In genomic region chr7:98958172-98958571, GRCm38 (mm10) we compare ENCODE assay signal across 12 mouse cellular contexts.
DNase-seq lines count a peak whose midpoint lies in the region; ATAC-seq lines count a peak whose summit lies in the region.
"Had no signal": no experiment of that assay in that cellular context is flagged by ENCODE, and none has a peak within 500 bp of the region (broad histone marks: within the 10 kb centered on the region; RNA-seq: fewer than 3 reads in every experiment).

No protein-coding gene starts in this region.

- H3K36me3 ChIP-seq in heart, embryonic 15.5 days, result no peaks in the 10 kb centered on the region
- no peaks in the 10 kb centered on the region for H3K36me3 ChIP-seq in midbrain, embryonic 10.5 days
- H3K36me3 ChIP-seq in midbrain, embryonic 14.5 days (ENCODE audit: control insufficient read depth, insufficient read depth, low read length), result no peaks in the 10 kb centered on the region
- no peaks in the 10 kb centered on the region for H3K36me3 ChIP-seq in embryonic facial prominence, embryonic 12.5 days
- H3K36me3 ChIP-seq in neural tube, embryonic 11.5 days (ENCODE audit: control insufficient read depth, insufficient read depth, low read length), result no peaks in the 10 kb centered on the region

- 31% methylated on average over 11 of the region's 11 CpGs for WGBS in heart, embryonic 15.5 days
- 15% methylated on average over 11 of the region's 11 CpGs for WGBS in midbrain, embryonic 10.5 days
- WGBS in midbrain, embryonic 14.5 days, result 12% methylated on average over 11 of the region's 11 CpGs
- 2% methylated on average over 11 of the region's 11 CpGs for WGBS in embryonic facial prominence, embryonic 12.5 days
- 22% methylated on average over 11 of the region's 11 CpGs for WGBS in neural tube, embryonic 11.5 days

- no peak overlapping the region for H3K4me2 ChIP-seq in heart, embryonic 15.5 days
- H3K4me2 ChIP-seq in midbrain, embryonic 14.5 days (ENCODE audit: low read length), result no peak overlapping the region
- peak overlapping the region; percentile 32 for H3K4me2 ChIP-seq in embryonic facial prominence, embryonic 12.5 days (replicated peaks)
- no peak overlapping the region for H3K4me2 ChIP-seq in neural tube, embryonic 11.5 days (ENCODE audit: low read depth)

- no peak for ATAC-seq in heart, embryonic 15.5 days (replicated peaks; ENCODE audit: insufficient number of reproducible peaks, insufficient read depth, low FRiP score, low read depth)
- ATAC-seq in midbrain, embryonic 14.5 days (ENCODE audit: low FRiP score, low TSS enrichment), result no peak
- ATAC-seq in embryonic facial prominence, embryonic 12.5 days (ENCODE audit: insufficient number of reproducible peaks, insufficient read depth, low FRiP score, low TSS enrichment), result peak; percentile 48; the same call in 1 of the 2 replicates
- ATAC-seq in neural tube, embryonic 11.5 days (ENCODE audit: insufficient read depth, low FRiP score, low TSS enrichment), result no peak
- ATAC-seq in erythroblast, adult 5-6 weeks (replicated peaks; ENCODE audit: low FRiP score, poor library complexity, severe bottlenecking), result no peak
- ATAC-seq: midbrain, embryonic 16.5 days had no signal

- H3K9me3 ChIP-seq in heart, embryonic 15.5 days (replicated peaks), result no peaks in the 10 kb centered on the region
- H3K9me3 ChIP-seq in midbrain, embryonic 10.5 days (replicated peaks), result no peaks in the 10 kb centered on the region
- no peaks in the 10 kb centered on the region for H3K9me3 ChIP-seq in midbrain, embryonic 14.5 days (ENCODE audit: control insufficient read depth, low read length)
- H3K9me3 ChIP-seq in embryonic facial prominence, embryonic 12.5 days, result no peaks in the 10 kb centered on the region
- H3K9me3 ChIP-seq in neural tube, embryonic 11.5 days (ENCODE audit: control insufficient read depth, low read length), result no peaks in the 10 kb centered on the region

- 0 out of 2 replicates have a peak overlapping the region, but pooled peaks have one; percentile 20 for H3K27ac ChIP-seq in heart, embryonic 15.5 days
- H3K27ac ChIP-seq in midbrain, embryonic 10.5 days (replicated peaks), result peak overlapping the region; percentile 33; the same call in 1 of the 2 replicates
- no peak overlapping the region for H3K27ac ChIP-seq in midbrain, embryonic 14.5 days (replicated peaks; ENCODE audit: low read depth, low read length)
- H3K27ac ChIP-seq in embryonic facial prominence, embryonic 12.5 days, result peak overlapping the region; percentile 77
- 0 out of 2 replicates have a peak overlapping the region, but pooled peaks have one; percentile 14 for H3K27ac ChIP-seq in neural tube, embryonic 11.5 days (ENCODE audit: low read depth, low read length)

- no peak overlapping the region for H3K4me3 ChIP-seq in heart, embryonic 15.5 days
- no peak overlapping the region for H3K4me3 ChIP-seq in midbrain, embryonic 10.5 days
- H3K4me3 ChIP-seq in midbrain, embryonic 14.5 days (replicated peaks; ENCODE audit: low read depth, low read length), result no peak overlapping the region
- H3K4me3 ChIP-seq in embryonic facial prominence, embryonic 12.5 days, result no peak overlapping the region
- H3K4me3 ChIP-seq in neural tube, embryonic 11.5 days (ENCODE audit: low read depth, low read length), result no peak overlapping the region

- DNase-seq in heart, adult 8-10 months (ENCODE audit: low spot score), result no peak
- DNase-seq in midbrain, embryonic 10.5 days (ENCODE audit: low spot score), result no peak
- no peak for DNase-seq in midbrain, embryonic 14.5 days
- DNase-seq in neural tube, embryonic 11.5 days (ENCODE audit: low spot score), result no peak
- no peak for DNase-seq in spleen, postnatal 10 days (ENCODE audit: low spot score in 2 of 2)
- DNase-seq: adrenal gland, postnatal 14 days; left cerebral cortex, postnatal 4 days; right cerebral cortex, postnatal 14 days had no signal

- H3K27me3 ChIP-seq in heart, embryonic 15.5 days, result no peaks in the 10 kb centered on the region
- no peaks in the 10 kb centered on the region for H3K27me3 ChIP-seq in midbrain, embryonic 10.5 days (ENCODE audit: low read depth, poor library complexity, severe bottlenecking)
- no peaks in the 10 kb centered on the region for H3K27me3 ChIP-seq in midbrain, embryonic 14.5 days (ENCODE audit: control insufficient read depth, insufficient read depth, low read length)
- no peaks in the 10 kb centered on the region for H3K27me3 ChIP-seq in embryonic facial prominence, embryonic 12.5 days
- H3K27me3 ChIP-seq in neural tube, embryonic 11.5 days (ENCODE audit: control insufficient read depth, insufficient read depth, low read length), result no peaks in the 10 kb centered on the region

- peaks cover 30% of the 10 kb centered on the region for H3K4me1 ChIP-seq in heart, embryonic 15.5 days (replicated peaks)
- H3K4me1 ChIP-seq in midbrain, embryonic 10.5 days, result peaks cover 29% of the 10 kb centered on the region
- no peaks in the 10 kb centered on the region for H3K4me1 ChIP-seq in midbrain, embryonic 14.5 days (ENCODE audit: control insufficient read depth, insufficient read depth, low read length)
- peaks cover 52% of the 10 kb centered on the region for H3K4me1 ChIP-seq in embryonic facial prominence, embryonic 12.5 days
- peaks cover 10% of the 10 kb centered on the region; the same call in 1 of the 2 replicates for H3K4me1 ChIP-seq in neural tube, embryonic 11.5 days (ENCODE audit: control insufficient read depth, insufficient read depth, low read length)

- H3K9ac ChIP-seq in heart, embryonic 15.5 days, result no peak overlapping the region
- no peak overlapping the region for H3K9ac ChIP-seq in midbrain, embryonic 14.5 days (replicated peaks; ENCODE audit: low read length)
- no peak overlapping the region for H3K9ac ChIP-seq in embryonic facial prominence, embryonic 12.5 days
- no peak overlapping the region for H3K9ac ChIP-seq in neural tube, embryonic 11.5 days (ENCODE audit: low read length)
